Mouse (Mus musculus) CH12.LX (cell line): Measurements from ENCODE around the gene Atg10.

Experiments
- CTCF ChIP-seq, 2 experiments: IDR thresholded peaks in 1 of 2; conservative IDR thresholded peaks in 1 of 2; 2 replicates each; pipeline ENCODE4 v1.5.1; 2011 to 2012; ENCODE audit warnings: low read depth in 2 of 2, low read length in 2 of 2, improper control_type of control experiment in 1 of 2, inconsistent platforms in 1 of 2, mild to moderate bottlenecking in 1 of 2, moderate library complexity in 1 of 2
- ELF1 ChIP-seq: IDR thresholded peaks from 2 replicates; pipeline ENCODE4 v1.6.1; 2014; ENCODE audit warnings: low read depth, mild to moderate bottlenecking, inconsistent platforms, low read length, improper control_type of control experiment
- JUND ChIP-seq: conservative IDR thresholded peaks from 2 replicates; pipeline ENCODE4 v1.6.1; 2011; ENCODE audit warnings: low read depth, low read length, improper control_type of control experiment
- MAFK ChIP-seq: IDR thresholded peaks from 2 replicates; pipeline ENCODE4 v1.6.1; 2011; ENCODE audit warnings: low read length, improper control_type of control experiment; ENCODE audit not compliant: insufficient replicate concordance
- PAX5 ChIP-seq: IDR thresholded peaks from 2 replicates; pipeline ENCODE4 v1.6.1; 2012; ENCODE audit warnings: low read length, inconsistent platforms, mixed read lengths
- POLR2A ChIP-seq: IDR thresholded peaks from 2 replicates; pipeline ENCODE4 v1.6.1; 2011; ENCODE audit warnings: low read depth, mild to moderate bottlenecking, improper control_type of control experiment, low read length
- SIN3A ChIP-seq: IDR thresholded peaks from 2 replicates; pipeline ENCODE4 v1.6.1; 2012; ENCODE audit warnings: low read length, improper control_type of control experiment, inconsistent platforms
- USF2 ChIP-seq: conservative IDR thresholded peaks from 2 replicates; pipeline ENCODE4 v1.6.1; 2011; ENCODE audit warnings: low read depth, low read length, improper control_type of control experiment
- ZMIZ1 ChIP-seq: IDR thresholded peaks from 2 replicates; pipeline ENCODE4 v1.6.1; 2012; ENCODE audit warnings: low read depth, mild to moderate bottlenecking, inconsistent platforms, low read length, improper control_type of control experiment
- ZNF384 ChIP-seq: IDR thresholded peaks from 2 replicates; pipeline ENCODE4 v1.6.1; 2012; ENCODE audit warnings: low read depth, low read length, improper control_type of control experiment, inconsistent platforms

DNA sequence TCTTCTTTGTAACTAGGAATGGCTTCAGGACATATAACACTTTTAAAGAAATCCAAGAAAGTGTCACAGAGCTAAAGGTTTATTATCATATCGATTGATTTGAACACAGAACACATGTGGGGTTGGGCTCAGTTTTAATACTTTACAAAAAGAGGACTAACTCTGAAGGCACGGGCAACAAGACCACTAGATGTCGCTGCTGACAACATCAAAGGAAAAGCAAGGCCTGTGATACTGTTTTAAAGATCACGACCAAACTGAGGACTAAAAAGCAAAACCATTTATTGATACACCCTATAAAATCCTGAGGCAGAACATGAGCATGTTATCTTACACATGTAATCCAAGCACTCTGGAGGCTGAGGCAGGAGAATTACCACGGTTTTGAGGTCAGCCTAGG is 293.9 kb downstream of the Atg10 start:
- TF ChIP-seq ZMIZ1 = no peak
- TF ChIP-seq ZNF384 = 0 out of 2 replicates have a peak, but pooled peaks have one; percentile 29
- TF ChIP-seq SIN3A = no peak
- no peak for TF ChIP-seq POLR2A
- peak; percentile 60 to 82 for TF ChIP-seq CTCF (conservative IDR thresholded peaks at IDR 0.05 in 1 of 2, IDR thresholded peaks at IDR 0.05 in 1 of 2; ENCODE audit: low read depth in 2 of 2, low read length in 2 of 2)
- TF ChIP-seq JUND = no peak
- TF ChIP-seq USF2 = no peak
- TF ChIP-seq PAX5 = no peak
- TF ChIP-seq MAFK = no peak
- TF ChIP-seq ELF1 = no peak
